Mouse (Mus musculus) embryonic fibroblast, embryonic 13.5 days (primary cell): ENCODE results near the gene Cotl1.

Source experiments
- CTCF ChIP-seq: IDR thresholded peaks from 2 replicates; pipeline ENCODE4 v1.5.1; 2011; ENCODE audit warnings: mild to moderate bottlenecking, control low read depth, low read length, moderate library complexity, borderline replicate concordance; ENCODE audit not compliant: insufficient read depth
- POLR2A ChIP-seq: IDR thresholded peaks from 2 replicates; pipeline ENCODE4 v1.6.1; 2011; ENCODE audit warnings: low read depth, mild to moderate bottlenecking, control low read depth, low read length, moderate library complexity

- TF ChIP-seq CTCF (no peak), POLR2A (no peak)
These were observed 30.7 kb downstream of the Cotl1 start for GRCm38 (mm10) chr8:119809620-119810019.
